Mouse (Mus musculus): ENCODE data around the gene Uchl3.

DNA sequence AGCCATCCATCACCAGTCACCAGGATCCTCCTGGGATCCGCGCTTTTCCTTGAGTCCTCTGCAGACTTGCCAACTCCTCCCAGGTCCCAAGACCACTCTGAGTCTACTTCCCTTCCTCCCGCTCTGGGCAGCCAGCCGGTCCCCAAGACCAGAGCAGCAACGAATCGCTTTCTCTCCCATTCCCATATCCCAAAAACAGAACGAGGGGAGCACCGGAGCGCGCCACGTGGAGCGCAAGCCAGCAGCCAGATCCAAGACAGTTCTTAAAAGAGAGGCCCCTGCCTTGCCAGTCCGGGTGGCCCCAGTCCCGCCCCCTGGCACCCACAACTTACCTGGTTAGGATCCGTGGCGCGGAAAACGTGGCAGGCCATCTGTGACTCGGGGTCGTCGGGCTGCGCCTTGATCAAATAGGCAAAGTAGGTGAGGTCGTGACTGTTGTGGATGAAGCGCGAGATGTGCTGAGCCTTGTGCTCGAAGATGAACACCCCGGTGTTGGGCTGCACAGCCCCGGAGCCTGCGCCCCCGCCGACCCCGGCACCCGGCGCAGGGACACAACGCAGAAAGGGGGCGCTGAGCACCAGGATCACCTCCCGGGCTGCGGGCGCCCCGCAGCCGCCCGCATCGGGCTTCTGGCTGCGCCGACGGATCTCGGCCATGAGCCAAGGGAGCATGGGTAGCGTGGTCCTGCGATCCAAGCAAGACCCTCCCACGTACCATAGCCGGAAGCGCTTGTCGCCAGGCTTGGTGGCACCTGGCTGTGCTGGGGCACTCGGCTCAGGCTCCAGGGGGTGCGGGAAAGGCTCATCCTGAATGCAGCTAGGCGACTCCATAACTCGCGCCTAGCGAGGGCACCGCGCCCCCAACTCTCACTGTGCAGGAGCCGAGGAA lies 45.9 kb upstream of the Uchl3 start:
- TF ChIP-seq CTCF (IDR thresholded peaks at IDR 0.05; ENCODE audit: borderline replicate concordance, control insufficient read depth, extremely low read depth, insufficient read depth, low read length, poor library complexity): 0 out of 2 replicates have a peak, but pooled peaks have one; percentile 15
- no peak for TF ChIP-seq POLR2A (IDR thresholded peaks at IDR 0.05; ENCODE audit: control insufficient read depth, extremely low read depth, insufficient read depth, low read length, poor library complexity)

All from thymus, adult 2 months (tissue).